Mouse (Mus musculus) ovary, postnatal 36 days (tissue): ENCODE data around the gene Ch25h.

ENCODE experiments used
- DNase-seq: peaks from one replicate; pipeline ENCODE4 v3.0.0; 2022; ENCODE audit warnings: low spot score, mixed read lengths

Ch25h gene

GRCm38 (mm10) chr19:34468216-34468615, 6.7 kb downstream of the Ch25h start:
- DNase-seq: no peak

GRCm38 (mm10) chr19:34464453-34464852, 10.5 kb downstream of the Ch25h start:
- DNase-seq: no peak

GRCm38 (mm10) chr19:34461451-34462019, 13.4 kb downstream of the Ch25h start:
- no peak for DNase-seq

- DNase-seq: no peak
These were observed 24.1 kb downstream of the Ch25h start for GRCm38 (mm10) chr19:34450784-34451370.

- DNase-seq: no peak
These were observed 26.1 kb downstream of the Ch25h start for GRCm38 (mm10) chr19:34448851-34449250.

- DNase-seq: no peak
These were observed 29.5 kb downstream of the Ch25h start for GRCm38 (mm10) chr19:34445410-34446012.

- DNase-seq: no peak
These were observed 30.2 kb downstream of the Ch25h start for GRCm38 (mm10) chr19:34444785-34445184.

- no peak for DNase-seq
These were observed 33.0 kb downstream of the Ch25h start for GRCm38 (mm10) chr19:34441979-34442378.

GRCm38 (mm10) chr19:34435197-34435611, 39.8 kb downstream of the Ch25h start:
- no peak for DNase-seq

- DNase-seq: no peak
These were observed 43.6 kb downstream of the Ch25h start for GRCm38 (mm10) chr19:34431314-34431713.

GRCm38 (mm10) chr19:34423783-34424335, 51.1 kb downstream of the Ch25h start:
- no peak for DNase-seq
